Mouse (Mus musculus) MEL (cell line): ENCODE results near the gene Ppp1r3a. TPM values are rescaled to one million over a fixed set of nuclear protein-coding genes. Genes with fewer than 3 reads are reported as not detected.

Source experiments
- DNase-seq: peaks from one replicate; pipeline ENCODE4 v3.0.0; 2011; ENCODE audit warnings: low read depth, low spot score
- H3K27ac ChIP-seq: 2 replicates; pipeline ENCODE4 v1.5.1; 2012; ENCODE audit warnings: low read depth, mild to moderate bottlenecking, control low read depth, low read length, moderate library complexity; ENCODE audit not compliant: control insufficient read depth
- H3K27me3 ChIP-seq, 2 experiments: fragments of 150-350 bp in 1 of 2; sonication (generic) in 1 of 2; 2 replicates each; pipeline ENCODE4 v1.6.1; 2012; ENCODE audit warnings: low read length in 2 of 2, mild to moderate bottlenecking in 2 of 2, improper control_type of control experiment in 1 of 2, moderate library complexity in 1 of 2; ENCODE audit not compliant: insufficient read depth in 2 of 2, control insufficient read depth in 1 of 2
- H3K36me3 ChIP-seq, 2 experiments: 2 replicates each; pipeline ENCODE4 v1.6.1; 2012 to 2014; ENCODE audit warnings: low read length in 2 of 2, improper control_type of control experiment in 1 of 2, inconsistent platforms in 1 of 2, mild to moderate bottlenecking in 1 of 2; ENCODE audit not compliant: insufficient read depth in 2 of 2, control insufficient read depth in 1 of 2
- H3K4me1 ChIP-seq, 2 experiments: fragments of 150-350 bp in 1 of 2; sonication (generic) in 1 of 2; 2 replicates each; pipeline ENCODE4 v1.6.1; 2012; ENCODE audit warnings: low read length in 2 of 2, improper control_type of control experiment in 1 of 2, mild to moderate bottlenecking in 1 of 2; ENCODE audit not compliant: insufficient read depth in 2 of 2, control insufficient read depth in 1 of 2
- H3K4me3 ChIP-seq, 2 experiments: fragments of 150-350 bp in 1 of 2; sonication (generic) in 1 of 2; 2 replicates each; pipeline ENCODE4 v1.5.1; 2012; ENCODE audit warnings: low read depth in 2 of 2, low read length in 2 of 2, mild to moderate bottlenecking in 2 of 2, moderate library complexity in 2 of 2, control low read depth in 1 of 2, improper control_type of control experiment in 1 of 2; ENCODE audit not compliant: control insufficient read depth in 1 of 2, insufficient read depth in 1 of 2
- H3K79me2 ChIP-seq: 2 replicates; pipeline ENCODE4 v1.6.1; 2012; ENCODE audit warnings: mild to moderate bottlenecking, low read length, moderate library complexity; ENCODE audit not compliant: control insufficient read depth, poor library complexity, insufficient read depth
- H3K9ac ChIP-seq: 2 replicates; pipeline ENCODE4 v1.6.1; 2012; ENCODE audit warnings: low read depth, mild to moderate bottlenecking, control low read depth, low read length, moderate library complexity; ENCODE audit not compliant: control insufficient read depth, poor library complexity, severe bottlenecking
- H3K9me3 ChIP-seq: fragments of 150-350 bp; sonication (generic); replicated peaks from 2 replicates; pipeline ENCODE4 v1.6.1; 2012; ENCODE audit warnings: mild to moderate bottlenecking, low read length, improper control_type of control experiment, moderate library complexity; ENCODE audit not compliant: insufficient read depth
- CHD2 ChIP-seq: IDR thresholded peaks from 2 replicates; pipeline ENCODE4 v1.6.1; 2011; ENCODE audit warnings: low read length, improper control_type of control experiment
- CTCF ChIP-seq, 3 experiments: IDR thresholded peaks in 2 of 3; conservative IDR thresholded peaks in 1 of 3; 2 replicates each; pipeline ENCODE4 v1.5.1; 2011 to 2012; ENCODE audit warnings: low read length in 3 of 3, low read depth in 2 of 3, mild to moderate bottlenecking in 2 of 3, improper control_type of control experiment in 1 of 3, inconsistent platforms in 1 of 3, mixed read lengths in 1 of 3, moderate library complexity in 1 of 3; ENCODE audit not compliant: control insufficient read depth in 1 of 3, insufficient read depth in 1 of 3, poor library complexity in 1 of 3, severe bottlenecking in 1 of 3
- E2F4 ChIP-seq: IDR thresholded peaks from 2 replicates; pipeline ENCODE4 v1.6.1; 2011; ENCODE audit warnings: low read depth, low read length, improper control_type of control experiment, borderline replicate concordance
- GABPA ChIP-seq: IDR thresholded peaks from 2 replicates; pipeline ENCODE4 v1.6.1; 2012; ENCODE audit warnings: low read depth, mild to moderate bottlenecking, inconsistent platforms, low read length, improper control_type of control experiment, moderate library complexity
- HCFC1 ChIP-seq: IDR thresholded peaks from 2 replicates; pipeline ENCODE4 v1.6.1; 2012; ENCODE audit warnings: low read depth, mild to moderate bottlenecking, inconsistent platforms, low read length, improper control_type of control experiment, moderate library complexity
- JUND ChIP-seq: IDR thresholded peaks from 2 replicates; pipeline ENCODE4 v1.6.1; 2011; ENCODE audit warnings: low read depth, mild to moderate bottlenecking, improper control_type of control experiment, low read length
- KAT2A ChIP-seq: conservative IDR thresholded peaks from 2 replicates; pipeline ENCODE4 v1.6.1; 2012; ENCODE audit warnings: low read depth, low read length, improper control_type of control experiment, inconsistent platforms
- MEF2A ChIP-seq: IDR thresholded peaks from 2 replicates; pipeline ENCODE4 v1.6.1; 2014; ENCODE audit warnings: low read depth, mild to moderate bottlenecking, inconsistent platforms, low read length, improper control_type of control experiment; ENCODE audit not compliant: poor library complexity, insufficient replicate concordance, severe bottlenecking; ENCODE audit errors: extremely low read depth
- MXI1 ChIP-seq: IDR thresholded peaks from 2 replicates; pipeline ENCODE4 v1.6.1; 2011; ENCODE audit warnings: mild to moderate bottlenecking, low read depth, low read length, improper control_type of control experiment
- MYB ChIP-seq: IDR thresholded peaks from 2 replicates; pipeline ENCODE4 v1.6.1; 2011; ENCODE audit warnings: mild to moderate bottlenecking, low read depth, low read length, improper control_type of control experiment
- NELFE ChIP-seq: IDR thresholded peaks from 2 replicates; pipeline ENCODE4 v1.6.1; 2011; ENCODE audit warnings: low read depth, low read length, improper control_type of control experiment
- POLR2A ChIP-seq, 2 experiments: IDR thresholded peaks; 2 replicates each; pipeline ENCODE4 v1.6.1; 2011 to 2012; ENCODE audit warnings: low read length in 2 of 2, mild to moderate bottlenecking in 2 of 2, control low read depth in 1 of 2, improper control_type of control experiment in 1 of 2, low read depth in 1 of 2, moderate library complexity in 1 of 2; ENCODE audit not compliant: control insufficient read depth in 1 of 2, insufficient read depth in 1 of 2, poor library complexity in 1 of 2
- POLR2AphosphoS2 ChIP-seq: IDR thresholded peaks from 2 replicates; pipeline ENCODE4 v1.6.1; 2011; ENCODE audit warnings: low read length, improper control_type of control experiment
- SIN3A ChIP-seq: IDR thresholded peaks from 2 replicates; pipeline ENCODE4 v1.6.1; 2012; ENCODE audit warnings: low read length, improper control_type of control experiment, inconsistent platforms
- SMC3 ChIP-seq: IDR thresholded peaks from 2 replicates; pipeline ENCODE4 v1.6.1; 2011; ENCODE audit warnings: low read depth, low read length, improper control_type of control experiment
- TAL1 ChIP-seq: IDR thresholded peaks from 2 replicates; pipeline ENCODE4 v1.6.1; 2012; ENCODE audit warnings: mild to moderate bottlenecking, inconsistent platforms, low read length, moderate library complexity, mixed read lengths
- TCF12 ChIP-seq: IDR thresholded peaks from 2 replicates; pipeline ENCODE4 v1.6.1; 2014; ENCODE audit warnings: low read depth, mild to moderate bottlenecking, inconsistent platforms, low read length, improper control_type of control experiment, moderate library complexity
- UBTF ChIP-seq: IDR thresholded peaks from 2 replicates; pipeline ENCODE4 v1.6.1; 2012; ENCODE audit warnings: low read depth, mild to moderate bottlenecking, inconsistent platforms, low read length, improper control_type of control experiment, moderate library complexity, borderline replicate concordance; ENCODE audit not compliant: insufficient read depth
- USF2 ChIP-seq, 2 experiments: IDR thresholded peaks; 2 replicates each; pipeline ENCODE4 v1.6.1; 2011 to 2012; ENCODE audit warnings: improper control_type of control experiment in 2 of 2, low read length in 2 of 2, borderline replicate concordance in 1 of 2, inconsistent platforms in 1 of 2, low read depth in 1 of 2, mild to moderate bottlenecking in 1 of 2; ENCODE audit not compliant: insufficient read depth in 1 of 2
- ZKSCAN1 ChIP-seq: IDR thresholded peaks from 2 replicates; pipeline ENCODE4 v1.6.1; 2012; ENCODE audit warnings: low read depth, mild to moderate bottlenecking, inconsistent platforms, low read length, improper control_type of control experiment, moderate library complexity
- polyA plus RNA-seq, 2 experiments: library from polyadenylated mRNA; stranded (reverse) in 1 of 2; unstranded in 1 of 2; fragments of >175 nt in 1 of 2; fragments of >200 nt in 1 of 2; gene quantifications; 2 replicates each; pipeline versions ENCODE4 v1.2.1 to v1.2.4; 2012; ENCODE audit warnings: low replicate concordance in 2 of 2, low read depth in 1 of 2; ENCODE audit not compliant: insufficient read length in 2 of 2, insufficient read depth in 1 of 2, missing spikeins in 1 of 2
- total RNA-seq: library from RNA; depleted of rRNA; stranded (reverse); fragments of 300-350 nt; gene quantifications from 2 replicates; pipeline ENCODE4 v1.2.3, GENCODE M21; 2012

The Ppp1r3a gene
- total and polyA plus RNA-seq, 3 experiments: not detected

DNA sequence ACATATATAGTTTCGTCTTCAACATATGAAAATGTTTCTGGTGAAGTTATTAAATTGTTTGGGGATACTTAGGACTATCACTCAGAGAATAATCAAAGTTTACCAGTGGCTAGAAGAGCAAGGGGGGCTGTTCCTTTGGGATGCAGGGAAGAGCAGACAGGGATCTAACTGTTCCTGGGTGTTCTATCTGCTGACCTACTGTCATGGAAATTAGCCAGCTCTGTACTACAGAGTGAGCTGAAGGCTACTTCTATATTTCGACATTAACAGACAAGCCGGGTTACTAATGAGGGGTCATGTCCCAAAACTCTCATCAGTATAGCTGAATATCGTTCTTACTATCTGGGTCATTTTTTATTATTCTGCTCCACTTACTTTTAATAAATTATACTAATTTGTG is 1.6 kb downstream of the Ppp1r3a start:
- H3K36me3 ChIP-seq: no peaks in the 10 kb centered on the region
- DNase-seq: no peak
- no peaks in the 10 kb centered on the region for H3K9me3 ChIP-seq
- no peak overlapping the region for H3K9ac ChIP-seq
- no peak overlapping the region for H3K4me3 ChIP-seq
- H3K27ac ChIP-seq: no peak overlapping the region
- no peaks in the 10 kb centered on the region for H3K4me1 ChIP-seq
- TF ChIP-seq MYB (no peak), TCF12 (no peak), JUND (no peak), SMC3 (no peak), SIN3A (no peak), POLR2A (IDR thresholded peaks at IDR 0.05; ENCODE audit: control insufficient read depth in 1 of 2, insufficient read depth in 1 of 2, low read depth in 1 of 2, low read length in 2 of 2, poor library complexity in 1 of 2) (no peak), CTCF (IDR thresholded peaks at IDR 0.05 in 2 of 3, conservative IDR thresholded peaks at IDR 0.05 in 1 of 3; ENCODE audit: control insufficient read depth in 1 of 3, insufficient read depth in 1 of 3, low read depth in 2 of 3, low read length in 3 of 3, poor library complexity in 1 of 3, severe bottlenecking in 1 of 3) (no peak), TAL1 (no peak), CHD2 (no peak), GABPA (no peak), ZKSCAN1 (no peak), MXI1 (no peak), POLR2AphosphoS2 (no peak)
- no peaks in the 10 kb centered on the region for H3K79me2 ChIP-seq
- no peaks in the 10 kb centered on the region for H3K27me3 ChIP-seq

DNA sequence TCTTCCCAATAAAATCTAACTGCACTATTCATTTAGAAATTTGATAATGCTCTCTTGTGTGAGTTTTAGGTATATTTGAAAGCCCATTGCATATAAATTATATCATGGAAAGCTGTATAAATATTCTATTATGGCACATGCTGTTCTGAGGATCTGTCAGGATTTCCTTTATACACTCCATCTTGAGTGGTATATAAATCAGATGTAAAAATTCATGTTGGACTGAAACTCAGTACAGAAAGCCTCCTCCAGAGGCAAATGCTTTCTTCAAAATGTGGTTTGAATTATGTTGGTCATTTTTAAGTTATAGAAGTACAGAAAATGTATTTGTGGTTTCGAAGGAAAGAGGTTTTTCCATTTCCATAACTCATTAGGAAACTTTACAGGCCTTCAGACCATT is 2.9 kb downstream of the Ppp1r3a start:
- Histone ChIP-seq H3K9ac (no peak overlapping the region), H3K36me3 (no peaks in the 10 kb centered on the region), H3K4me3 (no peak overlapping the region)
- TF ChIP-seq E2F4 (no peak), MYB (no peak), MEF2A (no peak), USF2 (IDR thresholded peaks at IDR 0.05; ENCODE audit: borderline replicate concordance in 1 of 2, insufficient read depth in 1 of 2, low read depth in 1 of 2, low read length in 2 of 2) (no peak), POLR2AphosphoS2 (no peak), POLR2A (IDR thresholded peaks at IDR 0.05; ENCODE audit: control insufficient read depth in 1 of 2, insufficient read depth in 1 of 2, low read depth in 1 of 2, low read length in 2 of 2, poor library complexity in 1 of 2) (no peak), UBTF (no peak), KAT2A (no peak), NELFE (no peak), HCFC1 (no peak)
- TF ChIP-seq, all 39 proteins: peak for 0
- Histone ChIP-seq H3K79me2 (no peaks in the 10 kb centered on the region), H3K27me3 (no peaks in the 10 kb centered on the region), H3K4me1 (no peaks in the 10 kb centered on the region), H3K9me3 (no peaks in the 10 kb centered on the region), H3K27ac (no peak overlapping the region)
- no peak for DNase-seq
